Mouse (Mus musculus): ENCODE results near the gene Rps27. TPM values are rescaled to one million over a fixed set of nuclear protein-coding genes. Genes with fewer than 3 reads are reported as not detected.
"Not testable (repeated sequence)": the region's sequence is repeated elsewhere in the genome, so short reads cannot be mapped to it uniquely, and the experiment has no call there.

The Rps27 gene
- polyA plus RNA-seq (2015; fragmentation: Nextera tagmentation; extraction: Ambion mirVana): 555 and 627 TPM in 2 replicates

DNA sequence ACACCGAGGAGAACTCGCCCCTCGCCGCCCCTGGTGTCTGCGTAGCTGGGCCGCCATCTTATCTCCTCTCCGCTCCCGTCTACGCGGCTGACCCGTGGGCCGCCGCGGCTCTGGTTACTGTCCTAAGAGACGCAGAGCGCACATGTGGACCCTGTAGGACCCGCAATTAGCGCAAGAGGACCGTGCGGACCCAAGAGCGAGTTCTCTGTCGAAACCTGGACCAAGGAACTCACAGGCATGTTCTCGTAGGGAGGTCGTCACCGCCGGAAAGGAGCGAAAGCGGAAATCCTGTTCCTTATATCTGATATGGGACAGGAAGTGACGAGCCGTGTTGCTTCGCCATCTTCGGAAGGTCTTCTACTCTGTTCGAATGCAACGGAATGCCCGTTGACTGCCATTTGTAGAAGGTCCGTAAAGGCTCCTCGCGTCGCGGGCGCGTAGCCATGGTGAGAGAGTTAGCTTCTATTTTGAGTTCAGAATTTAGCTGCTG, at the start of gene Rps27, which contains the start of gene Rab13:
Rps27 (minus strand) TSS at position 275 of the 490 bp plus-strand sequence.
Rab13 (plus strand) TSS at position 319 of the 490 bp plus-strand sequence.
- H3K9me3 ChIP-seq (replicated peaks; ENCODE audit: control insufficient read depth, low read length): no peaks in the 10 kb centered on the region
- under 1% methylated on average over 42 of the region's 42 CpGs for WGBS (ENCODE audit: insufficient replicate concordance)
- peak within 1 kb of the TSS; percentile 77 for H3K9ac ChIP-seq (ENCODE audit: low read depth, low read length)
- H3K27me3 ChIP-seq (ENCODE audit: control insufficient read depth, insufficient read depth, low read depth, low read length): no peaks in the 10 kb centered on the region; the same call in 1 of the 2 replicates
- peak; percentile 93 for ATAC-seq (ENCODE audit: low read depth)
- H3K4me3 ChIP-seq (ENCODE audit: low read depth, low read length): peak within 1 kb of the TSS; percentile 84
- H3K4me2 ChIP-seq (ENCODE audit: low read depth, low read length): peak within 1 kb of the TSS; percentile 71
- peak within 1 kb of the TSS; percentile 80 for H3K27ac ChIP-seq (ENCODE audit: low read length)
- H3K36me3 ChIP-seq (ENCODE audit: control insufficient read depth, insufficient read depth): peaks cover 34% of the 10 kb centered on the region
- H3K4me1 ChIP-seq (ENCODE audit: control insufficient read depth, low read depth, low read length): peaks cover 24% of the 10 kb centered on the region

DNA sequence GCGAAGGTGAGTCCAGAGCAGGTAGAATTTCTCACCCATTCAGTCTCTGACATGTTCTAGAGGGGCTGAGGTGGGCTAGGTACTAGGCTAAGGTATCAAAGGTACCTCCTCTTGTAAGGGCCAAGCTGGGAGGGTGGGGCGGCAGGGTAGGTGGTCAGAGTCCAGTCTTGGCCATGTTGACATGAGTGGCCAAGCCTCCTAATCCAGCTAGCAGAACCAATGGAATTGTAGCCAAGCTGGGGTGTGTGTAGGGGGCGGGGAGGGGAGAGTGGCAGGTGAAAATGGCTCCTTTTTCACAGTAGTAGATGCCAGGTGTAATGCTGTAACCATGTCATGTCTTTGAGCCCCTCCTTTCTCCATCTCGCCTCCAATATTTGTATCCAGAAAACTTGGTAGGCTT, 45.1 kb upstream of the Rps27 start:
- Histone ChIP-seq H3K4me2 (ENCODE audit: low read depth, low read length) (no peak overlapping the region), H3K27ac (ENCODE audit: low read length) (peak overlapping the region; percentile 1; the same call in 1 of the 2 replicates), H3K36me3 (ENCODE audit: control insufficient read depth, insufficient read depth) (peaks cover 5% of the 10 kb centered on the region), H3K4me1 (ENCODE audit: control insufficient read depth, low read depth, low read length) (peaks cover 7% of the 10 kb centered on the region), H3K4me3 (ENCODE audit: low read depth, low read length) (no peak overlapping the region), H3K9ac (ENCODE audit: low read depth, low read length) (no peak overlapping the region), H3K9me3 (replicated peaks; ENCODE audit: control insufficient read depth, low read length) (no peaks in the 10 kb centered on the region), H3K27me3 (ENCODE audit: control insufficient read depth, insufficient read depth, low read depth, low read length) (no peaks in the 10 kb centered on the region)
- ATAC-seq (ENCODE audit: low read depth): peak; percentile 9; the same call in 1 of the 2 replicates
- 68% methylated on average over 4 of the region's 4 CpGs for WGBS (ENCODE audit: insufficient replicate concordance)

DNA sequence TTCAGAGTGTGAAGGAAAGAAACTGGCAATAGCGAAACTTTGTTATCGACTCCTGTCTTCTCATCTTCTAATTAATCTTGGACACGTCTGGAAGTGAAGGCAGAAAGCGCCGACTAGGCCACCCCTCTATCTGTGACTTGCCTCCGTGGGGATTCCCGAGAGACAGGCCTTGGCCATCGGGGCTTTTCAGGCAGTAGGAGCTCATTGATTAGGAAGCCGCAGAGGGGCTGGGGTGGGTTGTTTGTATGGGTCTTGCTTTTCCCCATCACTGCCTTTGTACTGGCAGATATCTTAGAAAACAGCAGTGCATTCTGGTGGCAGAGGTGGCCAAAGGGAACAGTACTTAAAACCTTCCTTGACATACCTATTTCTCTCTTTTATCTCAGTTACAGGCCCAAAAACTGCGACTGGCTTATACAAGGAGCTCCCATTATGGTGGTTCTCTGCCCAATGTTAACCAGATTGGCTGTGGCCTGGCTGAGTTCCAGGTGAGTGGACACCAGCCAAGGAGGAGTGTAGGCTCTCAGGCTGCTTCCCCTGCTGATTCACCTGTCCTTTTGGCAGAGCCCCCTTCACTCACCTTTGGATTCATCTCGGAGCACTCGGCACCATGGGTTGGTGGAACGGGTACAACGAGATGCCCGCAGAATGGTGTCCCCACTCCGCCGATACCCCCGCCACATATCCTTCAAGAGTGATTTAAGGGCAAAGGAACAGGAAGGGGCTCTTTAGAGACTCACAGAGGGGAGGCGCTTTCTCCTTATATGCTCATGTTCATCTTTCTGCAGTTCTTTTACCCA, 43.5 kb upstream of the Rps27 start:
- no peak for ATAC-seq (ENCODE audit: low read depth)
- H3K4me3 ChIP-seq (ENCODE audit: low read depth, low read length): no peak overlapping the region
- H3K4me2 ChIP-seq (ENCODE audit: low read depth, low read length): no peak overlapping the region
- H3K27me3 ChIP-seq (ENCODE audit: control insufficient read depth, insufficient read depth, low read depth, low read length): no peaks in the 10 kb centered on the region
- no peaks in the 10 kb centered on the region for H3K9me3 ChIP-seq (replicated peaks; ENCODE audit: control insufficient read depth, low read length)
- 77% methylated on average over 19 of the region's 19 CpGs for WGBS (ENCODE audit: insufficient replicate concordance)
- no peak overlapping the region for H3K27ac ChIP-seq (ENCODE audit: low read length)
- peaks cover 7% of the 10 kb centered on the region for H3K4me1 ChIP-seq (ENCODE audit: control insufficient read depth, low read depth, low read length)
- peaks cover 5% of the 10 kb centered on the region for H3K36me3 ChIP-seq (ENCODE audit: control insufficient read depth, insufficient read depth)
- H3K9ac ChIP-seq (ENCODE audit: low read depth, low read length): no peak overlapping the region

DNA sequence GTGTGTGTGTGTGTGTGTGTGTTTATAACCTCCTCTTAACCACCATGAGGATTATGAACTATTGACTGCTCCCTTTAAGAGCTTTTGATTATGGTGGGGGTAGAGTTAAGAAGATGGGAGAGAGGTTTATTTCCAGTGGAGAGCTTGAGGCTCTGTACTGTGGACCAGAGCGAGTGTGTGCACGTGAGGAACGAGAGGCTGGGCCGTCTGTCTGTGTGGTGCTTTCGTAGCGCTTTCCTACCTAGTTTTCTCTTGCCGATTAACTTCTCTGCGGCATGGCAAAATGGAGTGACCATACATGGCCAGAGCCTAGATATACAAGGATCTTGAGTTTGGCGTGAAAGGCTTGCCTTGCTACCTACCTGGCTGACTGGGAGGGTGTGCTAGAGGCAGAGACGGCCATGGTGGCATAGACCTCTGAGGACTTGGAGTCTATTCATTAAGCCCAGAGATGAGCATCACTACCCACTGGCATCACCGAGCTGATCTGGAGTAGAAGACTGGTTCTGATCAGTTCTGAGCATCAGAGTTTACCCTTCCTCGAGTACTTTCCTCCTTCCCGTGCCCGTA, 42.4 kb upstream of the Rps27 start:
- Histone ChIP-seq H3K27ac (ENCODE audit: low read length) (no peak overlapping the region), H3K9me3 (replicated peaks; ENCODE audit: control insufficient read depth, low read length) (no peaks in the 10 kb centered on the region), H3K4me2 (ENCODE audit: low read depth, low read length) (no peak overlapping the region), H3K36me3 (ENCODE audit: control insufficient read depth, insufficient read depth) (peaks cover 5% of the 10 kb centered on the region), H3K4me1 (ENCODE audit: control insufficient read depth, low read depth, low read length) (peaks cover 7% of the 10 kb centered on the region), H3K9ac (ENCODE audit: low read depth, low read length) (no peak overlapping the region), H3K27me3 (ENCODE audit: control insufficient read depth, insufficient read depth, low read depth, low read length) (no peaks in the 10 kb centered on the region), H3K4me3 (ENCODE audit: low read depth, low read length) (no peak overlapping the region)
- 86% methylated on average over 14 of the region's 14 CpGs for WGBS (ENCODE audit: insufficient replicate concordance)
- no peak for ATAC-seq (ENCODE audit: low read depth)

DNA sequence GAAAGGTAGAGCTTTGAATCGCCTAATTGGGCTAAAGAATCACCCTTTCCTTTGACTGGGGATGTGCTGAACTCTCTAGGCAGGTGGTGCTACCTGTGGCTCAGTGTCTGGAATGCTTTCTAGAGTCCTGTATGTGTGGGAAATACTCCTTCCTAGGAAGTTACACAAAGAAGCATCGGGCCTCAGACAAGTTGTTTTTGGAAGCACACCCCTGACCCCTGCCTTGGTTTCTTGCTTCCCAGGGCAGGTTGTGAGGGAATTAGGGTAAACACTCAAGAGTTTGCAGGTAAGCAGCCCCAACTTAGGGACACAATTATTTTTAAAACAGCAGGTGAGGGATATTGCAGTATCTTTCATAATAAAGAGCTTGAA, 41.7 kb upstream of the Rps27 start:
- H3K27ac ChIP-seq (ENCODE audit: low read length): peak overlapping the region; percentile 85
- peak overlapping the region; percentile 83 for H3K4me3 ChIP-seq (ENCODE audit: low read depth, low read length)
- peak overlapping the region; percentile 85 for H3K4me2 ChIP-seq (ENCODE audit: low read depth, low read length)
- no peaks in the 10 kb centered on the region for H3K9me3 ChIP-seq (replicated peaks; ENCODE audit: control insufficient read depth, low read length)
- H3K36me3 ChIP-seq (ENCODE audit: control insufficient read depth, insufficient read depth): peaks cover 5% of the 10 kb centered on the region; the same call in 1 of the 2 replicates
- H3K4me1 ChIP-seq (ENCODE audit: control insufficient read depth, low read depth, low read length): peaks cover 7% of the 10 kb centered on the region
- peak overlapping the region; percentile 85 for H3K9ac ChIP-seq (ENCODE audit: low read depth, low read length)
- no peak for ATAC-seq (ENCODE audit: low read depth)
- 6% methylated on average over 2 of the region's 2 CpGs for WGBS (ENCODE audit: insufficient replicate concordance)
- no peaks in the 10 kb centered on the region for H3K27me3 ChIP-seq (ENCODE audit: control insufficient read depth, insufficient read depth, low read depth, low read length)

DNA sequence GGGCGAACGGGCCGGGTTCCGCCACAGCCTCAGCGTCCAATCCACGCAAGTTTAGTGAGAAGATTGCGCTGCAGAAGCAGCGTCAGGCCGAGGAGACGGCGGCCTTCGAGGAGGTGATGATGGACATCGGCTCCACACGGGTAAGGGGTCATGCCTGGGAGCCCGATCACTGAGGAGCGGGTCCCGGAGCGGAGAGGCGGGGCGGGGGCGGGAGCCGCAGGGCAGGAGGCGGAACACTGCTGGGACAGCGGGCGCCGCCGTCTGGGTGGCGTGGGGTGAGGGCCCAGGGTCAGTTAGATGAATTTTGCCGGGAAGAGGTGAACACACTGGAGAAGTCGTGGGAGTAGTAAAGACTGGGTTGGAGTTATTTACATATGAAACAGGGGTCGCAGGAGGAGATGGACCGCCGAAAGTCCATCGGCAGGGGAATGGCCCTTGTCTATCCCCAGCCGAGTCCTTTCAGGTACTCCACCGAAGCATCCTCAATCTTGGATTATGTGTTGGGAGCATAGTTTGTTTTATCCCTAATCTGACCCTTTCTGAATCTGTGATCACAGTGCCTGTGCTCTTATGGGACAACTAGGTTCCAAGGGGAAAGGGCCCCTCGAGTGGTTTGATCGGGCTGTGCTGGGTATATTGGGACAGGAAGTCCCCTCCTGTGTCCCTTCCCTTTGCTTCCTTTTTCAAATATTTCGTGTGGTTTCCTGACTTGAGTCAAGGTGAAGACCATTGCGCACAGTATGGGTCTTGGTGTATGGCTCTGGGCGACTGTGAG, 41.2 kb upstream of the Rps27 start:
- ATAC-seq (ENCODE audit: low read depth): peak; percentile 66
- no peaks in the 10 kb centered on the region for H3K9me3 ChIP-seq (replicated peaks; ENCODE audit: control insufficient read depth, low read length)

DNA sequence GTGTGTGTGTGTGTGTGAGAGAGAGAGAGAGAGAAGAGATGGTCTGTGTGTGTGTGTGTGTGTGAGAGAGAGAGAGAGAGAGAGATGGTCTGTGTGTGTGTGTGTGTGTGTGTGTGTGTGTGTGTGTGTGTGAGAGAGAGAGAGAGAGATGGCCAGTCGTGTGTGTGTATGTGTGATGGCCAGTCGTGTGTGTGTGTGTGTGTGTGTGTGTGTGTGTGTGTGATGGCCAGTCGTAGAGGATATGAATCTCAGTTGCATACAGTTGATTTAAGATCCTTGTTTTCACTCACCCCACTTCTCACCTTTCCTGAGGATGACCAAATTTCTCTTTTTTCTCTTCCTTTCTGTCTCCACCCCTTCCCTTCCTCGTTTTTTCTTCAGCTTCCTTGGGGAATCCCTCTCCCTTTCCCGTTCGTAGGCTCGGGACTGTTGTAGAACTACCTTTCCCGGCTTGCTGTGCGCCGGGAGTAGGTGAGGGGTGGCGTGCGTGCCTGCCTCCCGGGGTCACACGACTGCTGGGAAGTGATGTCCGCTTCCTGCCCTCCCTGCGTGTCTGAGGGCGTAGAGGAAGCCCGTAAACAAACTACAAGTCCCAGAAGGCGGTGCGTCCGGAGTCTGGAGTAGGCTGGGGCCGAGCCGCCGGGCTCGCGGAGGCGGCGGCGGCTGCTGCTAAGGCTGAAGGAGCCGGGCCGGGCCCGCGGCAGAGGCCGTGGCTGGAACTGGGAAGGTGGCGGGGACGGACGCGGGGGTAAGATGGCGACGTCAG, 40.4 kb upstream of the Rps27 start, which contains the start of gene Crtc2:
Crtc2 (plus strand) TSS at position 511 of the 766 bp plus-strand sequence.
- peak within 1 kb of the TSS; percentile 85 for H3K4me2 ChIP-seq (ENCODE audit: low read depth, low read length)
- H3K4me3 ChIP-seq (ENCODE audit: low read depth, low read length): peak within 1 kb of the TSS; percentile 83
- H3K36me3 ChIP-seq (ENCODE audit: control insufficient read depth, insufficient read depth): no peaks in the 10 kb centered on the region; the same call in 1 of the 2 replicates
- H3K4me1 ChIP-seq (ENCODE audit: control insufficient read depth, low read depth, low read length): peaks cover 12% of the 10 kb centered on the region
- 2% methylated on average over 40 of the region's 40 CpGs for WGBS (ENCODE audit: insufficient replicate concordance)
- H3K27ac ChIP-seq (ENCODE audit: low read length): peak within 1 kb of the TSS; percentile 85
- peak; percentile 99 for ATAC-seq (ENCODE audit: low read depth)
- H3K9ac ChIP-seq (ENCODE audit: low read depth, low read length): peak within 1 kb of the TSS; percentile 85
- no peaks in the 10 kb centered on the region for H3K27me3 ChIP-seq (ENCODE audit: control insufficient read depth, insufficient read depth, low read depth, low read length)
- H3K9me3 ChIP-seq (replicated peaks; ENCODE audit: control insufficient read depth, low read length): no peaks in the 10 kb centered on the region

More for the DNA sequence above, 41.2 kb upstream of the Rps27 start:
- H3K36me3 ChIP-seq (ENCODE audit: control insufficient read depth, insufficient read depth): peaks cover 4% of the 10 kb centered on the region
- H3K27me3 ChIP-seq (ENCODE audit: control insufficient read depth, insufficient read depth, low read depth, low read length): no peaks in the 10 kb centered on the region
- H3K9ac ChIP-seq (ENCODE audit: low read depth, low read length): peak overlapping the region; percentile 85
- H3K4me1 ChIP-seq (ENCODE audit: control insufficient read depth, low read depth, low read length): peaks cover 7% of the 10 kb centered on the region
- WGBS (ENCODE audit: insufficient replicate concordance): under 1% methylated on average over 41 of the region's 41 CpGs
- H3K4me2 ChIP-seq (ENCODE audit: low read depth, low read length): peak overlapping the region; percentile 85
- peak overlapping the region; percentile 83 for H3K4me3 ChIP-seq (ENCODE audit: low read depth, low read length)
- peak overlapping the region; percentile 85 for H3K27ac ChIP-seq (ENCODE audit: low read length)

DNA sequence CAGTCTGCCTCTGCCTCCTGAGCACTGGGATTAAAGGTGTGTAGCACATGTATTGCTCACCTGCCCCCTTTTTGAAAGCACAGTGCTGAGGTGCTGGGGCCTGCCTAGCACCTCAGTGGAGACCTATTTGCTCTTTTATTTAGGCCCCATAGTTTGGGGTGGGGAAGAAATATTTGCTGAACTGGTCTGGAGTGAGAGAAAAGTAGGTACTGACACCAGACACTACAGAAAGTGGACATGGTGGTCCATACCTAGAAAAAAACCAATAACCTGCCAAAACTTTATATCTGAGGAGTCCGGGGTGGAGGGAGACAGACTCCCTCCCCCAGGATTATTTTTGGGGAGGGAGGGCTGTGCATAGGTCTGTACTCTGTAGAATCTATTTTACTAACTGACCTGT, 39.7 kb upstream of the Rps27 start:
- 54% methylated on average over 1 of the region's 1 CpGs for WGBS (ENCODE audit: insufficient replicate concordance)
- H3K4me2 ChIP-seq (ENCODE audit: low read depth, low read length); H3K27ac ChIP-seq (ENCODE audit: low read length); ATAC-seq (ENCODE audit: low read depth); H3K9me3 ChIP-seq (replicated peaks; ENCODE audit: control insufficient read depth, low read length); H3K36me3 ChIP-seq (ENCODE audit: control insufficient read depth, insufficient read depth); H3K9ac ChIP-seq (ENCODE audit: low read depth, low read length); H3K27me3 ChIP-seq (ENCODE audit: control insufficient read depth, insufficient read depth, low read depth, low read length); H3K4me3 ChIP-seq (ENCODE audit: low read depth, low read length): not testable (repeated sequence)
- peaks cover 19% of the 10 kb centered on the region for H3K4me1 ChIP-seq (ENCODE audit: control insufficient read depth, low read depth, low read length)

All from liver, embryonic 16.5 days (tissue).